Mouse (Mus musculus) forebrain, embryonic 16.5 days (tissue): ENCODE data around the gene Vmn1r19. TPM values are rescaled to one million over a fixed set of nuclear protein-coding genes. Genes with fewer than 3 reads are reported as not detected.

Experiments
- polyA plus RNA-seq: library from polyadenylated mRNA; unstranded; fragments of >200 nt; fragmentation: Nextera tagmentation; extraction: Ambion mirVana; gene quantifications from 2 replicates; pipeline ENCODE4 v1.2.1, GENCODE M21; 2015

Vmn1r19 gene
- polyA plus RNA-seq, 1 experiment from 2014 or later = not detected

Other genes with a start within 250 kb of the Vmn1r19 start
- not detected in 2 replicates for gene Vmn1r12, start 246.9 kb upstream of the Vmn1r19 start, polyA plus RNA-seq
- not detected in 2 replicates for gene Vmn1r13, start 200.5 kb upstream of the Vmn1r19 start, polyA plus RNA-seq
- gene Vmn1r14, start 172.1 kb upstream of the Vmn1r19 start, polyA plus RNA-seq = not detected in 2 replicates
- not detected in 2 replicates for gene Vmn1r15, start 145.8 kb upstream of the Vmn1r19 start, polyA plus RNA-seq
- not detected in 2 replicates for gene Vmn1r16, start 74.3 kb upstream of the Vmn1r19 start, polyA plus RNA-seq
- gene Vmn1r17, start 40.1 kb upstream of the Vmn1r19 start, polyA plus RNA-seq = not detected in 2 replicates
- not detected in 2 replicates for gene Vmn1r18, start 8.0 kb upstream of the Vmn1r19 start, polyA plus RNA-seq
- gene Vmn1r20, start 25.1 kb downstream of the Vmn1r19 start, polyA plus RNA-seq = not detected in 2 replicates
- gene Ppm1k, start 131.7 kb downstream of the Vmn1r19 start, polyA plus RNA-seq = 8.0 and 8.9 TPM in 2 replicates
- gene Herc6, start 177.2 kb downstream of the Vmn1r19 start, polyA plus RNA-seq = 1.1 and 1.2 TPM in 2 replicates